Mouse (Mus musculus): Measurements from ENCODE around the gene Plekhb2.

- no peak for TF ChIP-seq GATA1 (IDR thresholded peaks at IDR 0.05; ENCODE audit: low read length)
- no peak for TF ChIP-seq TAL1 (IDR thresholded peaks at IDR 0.05; ENCODE audit: low read length)
Observed at GRCm38 (mm10) chr1:34869231-34869630, 19.5 kb downstream of the Plekhb2 start.

Data from erythroblast, embryonic 14.5 days (primary cell).